Mouse (Mus musculus) erythroblast, adult 5-6 weeks (primary cell): Measurements from ENCODE around the gene Nbr1. TPM values are rescaled to one million over a fixed set of nuclear protein-coding genes. Genes with fewer than 3 reads are reported as not detected.
A peak's percentile ranks its signal among the peaks of the same experiment; 100 is the strongest.
"Not testable (repeated sequence)": the region's sequence is repeated elsewhere in the genome, so short reads cannot be mapped to it uniquely, and the experiment has no call there.

Experiments used
- ATAC-seq: replicated peaks from 2 replicates; pipeline ENCODE4 v1.8.0; 2016; ENCODE audit warnings: moderate number of reproducible peaks, mild to moderate bottlenecking, moderate TSS enrichment, inconsistent platforms; ENCODE audit not compliant: poor library complexity, low FRiP score, severe bottlenecking
- total RNA-seq, 2 experiments: library from RNA; stranded (forward) in 1 of 2; stranded (reverse) in 1 of 2; fragments of 150-400 nt in 1 of 2; fragments of 200-764, 138-1000 nt in 1 of 2; gene quantifications; 2 replicates each; pipeline versions ENCODE4 v1.2.3 to v1.2.4; 2015 to 2017; ENCODE audit warnings: low replicate concordance in 2 of 2

The Nbr1 gene
- total RNA-seq, 2 experiments from 2014 or later, result 128 to 218 TPM

GRCm38 (mm10) chr11:101581081-101581764, 29.3 kb downstream of the Nbr1 start:
- no peak for ATAC-seq

DNA sequence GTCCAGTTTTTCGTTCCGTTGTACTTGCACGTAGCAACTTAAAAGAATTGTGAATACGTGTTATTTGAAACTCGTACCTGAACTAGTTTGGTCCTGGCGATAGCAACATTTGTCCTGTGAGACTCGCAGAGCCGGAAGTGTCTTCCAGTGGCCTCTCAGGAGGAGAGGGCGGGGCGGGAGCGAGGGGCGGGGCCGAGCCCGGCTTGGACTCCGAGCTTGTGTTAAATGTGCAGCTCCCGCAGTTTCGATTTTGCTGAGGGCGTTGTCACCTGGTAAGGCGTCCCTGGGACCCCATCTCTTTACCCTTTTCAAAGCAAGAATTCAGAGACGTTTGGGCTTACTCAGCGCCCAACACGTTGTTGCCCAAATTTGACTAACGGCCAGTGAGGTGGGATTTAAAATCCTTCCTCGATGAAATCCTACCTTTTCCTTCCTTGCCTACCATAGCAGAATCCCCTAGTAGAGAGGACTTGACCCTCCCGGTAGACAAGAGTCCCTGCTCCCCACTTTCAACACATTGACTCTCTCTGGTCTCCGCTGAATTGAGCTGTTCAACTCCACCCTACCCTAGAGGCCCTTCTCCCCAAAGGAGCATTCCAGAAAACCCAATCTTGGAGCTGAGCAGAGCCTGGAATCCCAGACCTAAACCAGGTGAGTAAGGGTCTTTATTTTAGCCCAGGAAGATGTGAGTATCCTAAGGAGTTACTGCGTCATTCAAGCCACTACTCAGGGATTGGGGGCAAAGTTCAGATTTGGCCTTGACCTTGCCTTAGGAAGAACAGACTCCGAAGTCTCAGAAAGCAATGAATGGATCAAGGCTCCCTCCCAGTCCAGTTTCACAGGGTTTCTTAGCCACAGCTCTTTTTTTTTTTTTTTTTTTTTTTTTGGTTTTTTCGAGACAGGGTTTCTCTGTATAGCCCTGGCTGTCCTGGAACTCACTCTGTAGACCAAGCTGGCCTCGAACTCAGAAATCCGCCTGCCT, 30.4 kb downstream of the Nbr1 start, which contains the start of gene Tmem106a:
TSS of gene Tmem106a (plus strand) at position 189 of the 982 bp plus-strand sequence.
- peak; percentile 95 for ATAC-seq

DNA sequence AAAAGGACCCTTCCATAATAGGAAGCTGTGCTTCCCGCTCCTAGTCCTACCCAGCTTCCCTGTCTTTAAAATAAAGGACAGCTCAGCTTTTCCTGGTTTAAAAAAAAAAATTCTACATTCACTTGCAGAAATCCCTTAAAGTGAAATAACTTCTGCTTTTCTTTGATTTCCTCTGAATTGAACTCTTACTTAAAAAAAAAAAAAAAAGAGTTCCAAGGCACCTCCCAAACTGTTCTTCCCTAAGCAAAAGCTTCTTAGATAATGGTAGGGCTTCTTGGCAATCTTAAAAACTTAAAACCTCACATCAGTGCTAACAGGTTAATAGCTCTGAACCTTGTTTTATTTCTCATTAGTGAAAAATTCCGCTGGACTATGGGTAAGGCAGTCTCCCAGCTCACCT, 31.3 kb downstream of the Nbr1 start:
- ATAC-seq, result no peak

GRCm38 (mm10) chr11:101585031-101585430, 33.1 kb downstream of the Nbr1 start:
- ATAC-seq, result not testable (repeated sequence)

DNA sequence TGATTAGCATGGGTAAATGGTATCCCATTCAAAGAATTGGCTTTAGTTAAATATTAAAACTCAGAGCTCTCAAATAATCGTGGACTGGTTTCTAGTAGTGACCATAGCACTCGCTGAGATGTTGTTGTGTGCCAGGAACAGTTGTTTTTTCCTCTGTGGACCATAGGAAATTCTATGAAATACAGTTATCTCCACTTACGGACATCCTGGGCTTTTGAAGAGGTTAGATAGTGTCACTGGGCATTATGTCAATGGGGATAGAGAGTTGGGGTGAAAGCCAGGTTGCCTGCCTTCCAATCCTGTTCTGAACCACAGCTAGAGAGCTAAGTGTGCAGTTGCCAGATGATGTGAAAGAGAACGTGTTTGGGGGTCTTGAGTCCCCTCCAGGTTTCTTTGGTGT, 33.9 kb downstream of the Nbr1 start:
- ATAC-seq, result no peak

DNA sequence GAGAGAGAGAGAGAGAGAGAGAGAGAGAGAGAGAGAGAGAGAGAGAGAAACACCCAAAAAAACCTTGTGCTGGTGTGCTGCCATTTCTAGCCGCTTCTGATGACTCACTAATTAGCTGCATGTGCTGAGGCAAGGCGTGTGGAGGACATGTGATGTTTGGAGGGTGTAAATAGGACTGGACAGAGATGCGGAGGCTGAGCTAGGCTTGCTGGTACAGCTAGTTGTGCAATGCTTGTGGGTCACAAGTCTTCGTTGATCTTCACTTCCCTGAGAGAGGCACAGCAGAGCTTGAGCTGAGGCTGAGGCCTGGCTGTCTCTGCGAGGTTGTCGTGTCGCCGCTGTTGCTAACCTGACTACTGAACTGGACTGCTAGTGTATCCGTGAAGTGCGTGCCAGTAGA, 35.7 kb downstream of the Nbr1 start:
- no peak for ATAC-seq

GRCm38 (mm10) chr11:101588868-101589267, 36.9 kb downstream of the Nbr1 start:
- ATAC-seq, result no peak

DNA sequence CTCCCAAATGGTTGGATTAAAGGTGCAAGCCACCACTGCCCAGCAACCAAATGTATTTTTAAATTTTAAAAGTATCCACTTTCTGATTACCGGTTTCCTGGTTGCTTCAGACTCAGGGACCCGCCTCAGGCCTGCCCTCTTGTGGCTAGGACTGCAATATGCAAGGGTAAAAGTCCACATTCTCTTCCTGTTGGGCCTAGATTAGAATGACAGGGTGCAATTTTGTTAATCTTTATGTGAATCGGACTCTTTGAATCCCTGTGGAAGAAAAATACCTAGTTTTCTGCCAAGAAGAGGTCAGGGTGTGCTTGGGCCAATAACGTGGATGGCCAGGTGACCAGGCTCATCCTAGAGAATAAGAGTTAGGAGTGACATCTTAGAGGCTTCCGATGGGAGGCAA, 37.5 kb downstream of the Nbr1 start:
- peak; percentile 86 for ATAC-seq

DNA sequence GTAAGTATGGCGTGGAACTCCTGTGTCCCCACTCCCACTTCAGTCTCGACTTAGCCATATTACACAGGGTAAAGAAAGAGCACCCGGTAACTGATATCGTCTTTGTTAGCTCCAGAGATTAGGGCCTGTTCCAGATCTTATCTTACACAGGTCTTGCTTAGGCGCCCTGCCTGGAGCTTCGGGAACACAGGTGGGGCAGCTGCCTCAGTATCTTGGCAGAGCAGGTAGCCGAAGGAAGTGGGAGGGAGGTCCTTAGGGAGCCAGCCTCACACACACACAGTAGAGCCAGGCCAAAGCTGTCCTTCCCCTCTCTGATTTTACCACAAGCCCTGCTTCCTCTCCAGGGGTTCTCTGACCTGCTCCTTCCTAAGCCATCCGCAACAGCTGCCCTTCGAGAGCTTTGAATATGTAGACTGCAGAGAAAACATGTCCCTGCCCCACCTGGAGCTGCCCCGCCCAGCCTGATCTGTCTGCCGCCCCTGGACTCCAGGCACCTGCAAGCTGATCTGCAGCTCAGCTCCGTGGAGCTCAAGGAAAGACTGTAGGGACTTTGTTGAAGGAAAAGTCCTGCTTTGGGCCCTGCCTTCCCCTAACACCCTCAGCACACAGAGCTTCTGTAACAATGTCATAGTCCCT, 38.2 kb downstream of the Nbr1 start:
- ATAC-seq, result no peak

DNA sequence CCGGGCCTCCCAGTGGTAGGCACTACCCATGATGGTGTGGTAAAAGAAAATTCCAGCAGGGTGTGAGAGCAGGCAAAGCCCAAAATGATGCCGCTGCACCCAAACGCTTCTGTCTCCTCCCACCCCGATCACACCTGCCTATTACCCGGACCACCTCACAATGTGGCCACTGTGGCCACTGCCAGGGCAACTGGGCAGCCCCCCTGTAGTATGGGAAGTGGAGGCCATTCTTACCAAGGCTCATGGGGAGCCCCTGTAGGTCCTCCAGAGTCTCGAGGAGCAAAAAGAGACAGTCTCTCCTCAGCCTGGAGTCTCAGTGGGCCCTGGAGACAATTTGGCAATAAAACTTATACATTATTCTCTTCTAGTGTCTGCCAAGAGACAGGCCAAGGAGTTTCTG, 47.2 kb downstream of the Nbr1 start, which contains the start of gene Gm11634:
TSS of gene Gm11634 (minus strand) at position 101 of the 400 bp plus-strand sequence.
- ATAC-seq, result no peak

- ATAC-seq, result no peak
Observed at GRCm38 (mm10) chr11:101602491-101602890, 50.5 kb downstream of the Nbr1 start.

DNA sequence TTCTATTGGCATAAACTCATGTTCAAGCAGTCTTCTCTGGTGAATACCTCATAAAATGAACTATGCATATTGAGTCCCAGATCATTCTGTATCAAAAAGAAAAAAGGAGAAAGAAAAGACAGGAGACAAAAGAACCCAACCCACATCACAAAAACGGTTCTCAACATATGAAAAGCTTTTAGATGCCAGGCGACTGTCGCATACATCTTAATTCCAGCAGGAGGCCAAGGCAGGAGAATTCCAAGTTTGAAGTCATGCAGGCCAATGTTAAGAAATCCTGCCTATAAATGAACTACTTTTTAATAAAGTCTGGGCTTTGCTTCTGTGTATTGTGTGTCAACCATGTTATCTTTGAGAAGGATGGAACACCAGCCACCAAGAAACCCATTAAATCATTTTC, 52.2 kb downstream of the Nbr1 start:
- peak; percentile 14; the same call in 1 of the 2 replicates for ATAC-seq

GRCm38 (mm10) chr11:101604531-101605453, 52.8 kb downstream of the Nbr1 start:
- peak; percentile 98 for ATAC-seq

DNA sequence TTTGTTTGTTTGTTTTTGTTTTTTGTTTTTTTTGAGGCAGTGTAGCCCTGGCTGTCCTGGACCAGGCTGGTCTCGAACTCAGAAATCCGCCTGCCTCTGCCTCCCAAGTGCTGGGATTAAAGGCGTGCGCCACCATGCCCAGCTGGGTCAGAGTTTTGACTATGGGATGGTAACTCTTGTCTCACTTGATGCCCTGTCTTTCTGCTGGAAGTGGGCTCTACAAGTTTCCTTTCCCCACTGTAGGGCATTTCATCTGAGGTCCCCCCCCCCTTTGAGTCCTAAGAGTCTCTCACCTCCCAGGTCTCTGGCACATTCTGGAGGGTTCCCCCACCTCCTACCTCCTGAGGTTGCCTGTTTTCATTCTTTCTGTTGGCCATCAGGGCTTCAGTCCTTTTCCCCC, 55.2 kb downstream of the Nbr1 start:
- ATAC-seq, result not testable (repeated sequence)

GRCm38 (mm10) chr11:101610445-101610844, 58.5 kb downstream of the Nbr1 start:
- no peak for ATAC-seq

DNA sequence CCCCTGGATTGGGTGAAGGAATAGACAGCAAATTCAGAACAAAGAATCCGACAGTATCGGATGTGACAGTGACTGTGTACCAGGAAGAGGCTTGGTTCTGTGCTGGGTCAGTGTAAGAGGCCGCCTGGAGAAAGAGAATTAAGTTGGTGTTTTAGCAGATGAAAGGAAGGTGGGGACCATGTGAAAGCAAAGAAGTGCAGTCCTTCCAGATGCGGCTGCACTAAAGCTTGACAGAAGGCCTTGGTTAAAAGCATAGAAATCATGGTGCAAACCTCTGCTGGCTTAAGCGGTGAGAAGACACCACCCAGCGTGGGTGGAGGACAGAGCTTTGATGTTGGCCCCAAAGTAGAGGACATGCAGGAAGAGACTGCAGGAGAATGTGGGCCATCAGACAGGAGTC, 61.6 kb downstream of the Nbr1 start:
- no peak for ATAC-seq

- no peak for ATAC-seq
Observed at GRCm38 (mm10) chr11:101614116-101614515, 62.2 kb downstream of the Nbr1 start.

DNA sequence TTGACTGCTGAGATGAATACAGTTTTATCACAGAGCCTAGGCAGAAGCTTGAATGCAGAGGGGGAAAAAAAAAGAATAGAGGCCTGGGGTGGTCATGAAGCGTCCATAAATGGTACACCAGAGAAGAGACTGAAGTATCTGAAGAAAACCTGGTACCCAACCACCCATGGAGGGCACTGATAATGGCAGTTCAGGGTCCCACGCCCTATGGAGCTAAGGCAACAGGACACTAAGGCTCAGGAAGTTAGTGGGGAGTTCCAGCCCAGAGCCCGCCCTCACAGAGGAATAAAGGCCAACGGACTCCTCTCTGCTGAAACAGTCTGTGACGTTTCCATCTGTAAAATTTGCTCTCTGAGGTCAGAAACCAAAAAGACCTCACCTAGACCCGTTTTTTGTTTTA, 63.4 kb downstream of the Nbr1 start:
- ATAC-seq, result 0 out of 2 replicates have a peak, but pooled peaks have one; percentile 24

DNA sequence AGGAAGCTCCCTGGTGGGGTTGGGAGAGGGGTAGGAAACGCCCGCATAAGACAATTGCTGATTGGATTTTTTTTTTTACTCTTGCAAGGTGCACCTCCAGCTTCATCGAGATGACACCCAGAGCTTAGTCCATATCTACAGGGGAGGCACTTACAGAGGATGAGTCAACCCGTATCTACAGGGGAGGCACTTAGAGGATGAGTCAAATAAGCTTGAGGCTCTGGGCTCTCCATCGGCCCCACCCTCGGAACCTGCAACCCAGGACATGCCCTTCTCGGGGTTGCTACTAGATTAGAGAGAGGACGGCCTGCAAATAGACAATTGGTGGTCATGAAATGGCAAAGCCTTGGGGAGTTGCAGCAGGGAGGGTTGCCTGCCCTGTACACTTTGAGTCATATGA, 64.2 kb downstream of the Nbr1 start:
- ATAC-seq, result no peak
